Mouse (Mus musculus) brain, embryonic 14.5 days (tissue): ENCODE data around the gene Prmt8.

Source experiments
- CTCF ChIP-seq: fragments of 200-500 bp; IDR thresholded peaks from 2 replicates; pipeline ENCODE4 v1.5.1; 2012; ENCODE audit warnings: inconsistent platforms, mild to moderate bottlenecking, moderate library complexity, borderline replicate concordance; ENCODE audit not compliant: insufficient read depth, insufficient read length; ENCODE audit errors: extremely low read depth
- POLR2A ChIP-seq: fragments of 200-500 bp; IDR thresholded peaks from 2 replicates; pipeline ENCODE4 v1.6.1; 2012; ENCODE audit warnings: mild to moderate bottlenecking, inconsistent platforms, borderline replicate concordance; ENCODE audit not compliant: poor library complexity, insufficient read depth, insufficient read length, severe bottlenecking; ENCODE audit errors: extremely low read depth

DNA sequence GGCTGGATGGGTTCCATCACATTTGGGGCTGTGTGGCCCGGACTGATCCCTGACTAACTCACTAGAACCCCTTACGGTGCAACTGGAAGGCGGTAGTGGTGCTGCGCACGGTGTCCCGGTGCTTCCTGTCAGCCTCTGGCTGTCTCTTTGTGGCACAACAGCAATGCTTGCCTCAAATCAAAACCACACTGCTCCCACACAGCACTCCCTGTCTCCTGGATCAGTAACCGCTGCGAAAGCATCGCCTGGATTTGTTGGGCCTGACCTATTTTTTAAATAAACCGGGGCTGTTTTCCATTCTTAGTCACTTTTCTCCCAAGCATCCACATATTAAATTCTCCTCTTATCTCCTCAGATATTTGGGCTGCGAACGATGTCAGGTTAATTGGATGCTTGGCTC lies 27.0 kb downstream of the Prmt8 start:
- no peak for TF ChIP-seq CTCF
- no peak for TF ChIP-seq POLR2A
